Mouse (Mus musculus): ENCODE results near the gene Ptma. TPM values are rescaled to one million over a fixed set of nuclear protein-coding genes. Genes with fewer than 3 reads are reported as not detected.

The Ptma gene
- 1,485 and 1,883 TPM in 2 replicates for polyA plus RNA-seq (2012; rRNA removed)

GRCm38 (mm10) chr1:86526116-86526788 is at the start of gene Ptma:
Ptma (plus strand) TSS chr1:86526726.

Other genes starting within 250 kb of the Ptma start
- gene B3gnt7, start 223.9 kb upstream of the Ptma start, polyA plus RNA-seq (2012; rRNA removed), result 0.94 and 1.0 TPM in 2 replicates
- 249 and 342 TPM in 2 replicates for gene Ncl, start 167.3 kb upstream of the Ptma start, polyA plus RNA-seq (2012; rRNA removed)
- gene Nmur1, start 100.5 kb upstream of the Ptma start, polyA plus RNA-seq (2012; rRNA removed), result not detected in 2 replicates
- not detected in 2 replicates for gene Tex44, start 100.4 kb upstream of the Ptma start, polyA plus RNA-seq (2012; rRNA removed)
- 19.9 and 22.1 TPM in 2 replicates for gene Pde6d, start 55.9 kb downstream of the Ptma start, polyA plus RNA-seq (2012; rRNA removed)
- 14.2 and 16.4 TPM in 2 replicates for gene Cops7b, start 56.2 kb downstream of the Ptma start, polyA plus RNA-seq (2012; rRNA removed)
- 0.06 TPM in 1 of 2 replicates, not detected in the other for gene Nppc, start 143.8 kb downstream of the Ptma start, polyA plus RNA-seq (2012; rRNA removed)
- 5.5 and 6.2 TPM in 2 replicates for gene Dis3l2, start 177.1 kb downstream of the Ptma start, polyA plus RNA-seq (2012; rRNA removed)